Mouse (Mus musculus) spleen, adult 12 weeks (tissue): Measurements from ENCODE around the gene Carmil1.
"Not testable (repeated sequence)": the region's sequence is repeated elsewhere in the genome, so short reads cannot be mapped to it uniquely, and the experiment has no call there.

Experiments used
- DNase-seq: peaks from one replicate; pipeline ENCODE4 v3.0.0; 2022; ENCODE audit warnings: low spot score

Carmil1 gene

DNA sequence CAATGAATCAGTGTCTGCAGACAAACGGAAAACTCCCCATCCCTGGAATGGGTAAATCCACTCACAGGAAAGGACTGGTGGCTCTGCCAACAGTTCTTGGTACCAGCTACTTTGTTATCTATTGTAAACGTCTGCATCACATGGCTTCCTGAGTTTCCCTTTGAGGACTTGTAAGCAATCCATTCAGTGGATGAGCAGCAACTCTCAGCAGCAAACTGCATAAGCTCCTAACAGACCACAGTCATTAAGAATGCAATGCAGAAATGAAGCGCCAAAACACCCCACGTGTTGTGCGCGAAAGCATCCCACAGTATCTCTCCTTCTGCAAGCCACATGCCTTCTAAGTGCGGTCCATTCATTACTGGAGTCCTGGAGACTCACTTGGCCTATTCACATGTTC is 128.0 kb downstream of the Carmil1 start:
- no peak for DNase-seq

DNA sequence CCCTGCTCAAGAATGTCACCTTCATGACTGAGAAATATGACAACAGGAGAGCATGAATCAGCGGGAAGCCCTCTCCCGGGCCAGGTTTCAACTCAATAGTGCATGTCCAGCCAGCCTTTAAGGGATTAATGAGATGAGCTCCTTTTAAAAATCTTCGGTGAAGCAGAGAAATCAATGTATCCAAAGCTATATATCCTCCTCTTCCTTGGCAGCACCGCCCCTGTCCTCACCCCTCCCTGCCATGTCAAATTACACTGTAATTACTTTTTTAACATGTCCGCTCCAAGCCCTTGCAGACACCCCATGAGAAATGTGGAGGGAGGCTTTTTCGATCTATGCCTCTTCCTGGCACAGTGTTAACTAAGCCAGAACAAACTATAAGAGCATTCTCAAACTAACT is 129.3 kb downstream of the Carmil1 start:
- DNase-seq = no peak

DNA sequence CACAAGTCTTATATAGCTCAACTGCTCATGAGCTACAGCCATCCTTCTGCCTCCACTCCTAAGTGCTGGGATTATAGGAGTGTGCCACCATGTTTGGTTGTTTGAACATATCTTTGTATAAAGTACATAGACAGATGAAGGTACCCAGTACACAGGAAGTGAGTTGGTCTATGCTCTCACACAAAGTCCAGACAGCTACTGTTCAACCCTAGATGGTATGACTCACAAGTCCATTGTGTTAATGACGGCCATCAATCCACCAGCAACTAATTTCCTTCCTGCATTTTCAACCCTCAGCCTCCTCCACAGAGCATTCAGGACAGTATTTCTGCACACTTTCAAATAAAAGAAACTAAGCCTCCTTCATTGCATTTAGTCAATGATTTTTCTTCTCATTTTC is 132.0 kb downstream of the Carmil1 start:
- DNase-seq = no peak

DNA sequence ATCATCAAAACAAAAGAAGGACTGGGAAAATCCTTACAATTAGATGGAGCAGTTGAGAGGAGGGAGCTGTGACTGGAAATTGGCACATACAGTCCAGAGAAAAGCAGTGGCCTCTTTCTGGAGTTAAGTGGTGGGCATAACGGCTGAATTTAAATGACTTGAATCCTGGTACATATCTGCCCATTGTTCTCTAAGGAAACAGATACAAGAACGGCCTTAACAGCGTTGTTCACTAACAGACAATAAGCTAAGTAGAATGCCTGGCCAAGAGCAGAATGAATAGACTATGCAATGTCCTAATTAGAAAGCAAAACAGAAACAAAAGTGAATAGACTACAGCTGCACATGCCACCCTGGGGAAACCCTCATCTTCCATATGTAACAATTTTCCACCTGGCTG is 133.6 kb downstream of the Carmil1 start:
- DNase-seq = no peak

DNA sequence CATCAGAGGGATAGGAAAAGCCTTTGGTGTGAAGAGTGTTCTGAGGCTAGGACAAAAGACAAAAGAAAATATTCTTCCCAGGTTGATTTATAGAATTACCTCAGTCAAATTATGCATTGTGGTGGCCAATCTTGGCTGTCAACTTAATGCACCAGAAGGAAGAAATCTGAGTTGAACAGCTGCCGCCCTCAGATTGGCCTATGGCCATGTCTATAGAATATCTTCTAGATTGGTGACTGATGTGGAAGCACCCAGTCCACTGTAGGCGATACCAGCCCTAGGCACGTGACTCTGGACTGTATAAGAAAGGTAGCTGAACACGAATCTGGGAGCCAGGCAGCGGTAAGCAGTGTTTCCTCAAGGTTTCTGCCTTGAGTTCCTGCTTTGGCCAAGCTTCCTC is 134.1 kb downstream of the Carmil1 start:
- DNase-seq = no peak

DNA sequence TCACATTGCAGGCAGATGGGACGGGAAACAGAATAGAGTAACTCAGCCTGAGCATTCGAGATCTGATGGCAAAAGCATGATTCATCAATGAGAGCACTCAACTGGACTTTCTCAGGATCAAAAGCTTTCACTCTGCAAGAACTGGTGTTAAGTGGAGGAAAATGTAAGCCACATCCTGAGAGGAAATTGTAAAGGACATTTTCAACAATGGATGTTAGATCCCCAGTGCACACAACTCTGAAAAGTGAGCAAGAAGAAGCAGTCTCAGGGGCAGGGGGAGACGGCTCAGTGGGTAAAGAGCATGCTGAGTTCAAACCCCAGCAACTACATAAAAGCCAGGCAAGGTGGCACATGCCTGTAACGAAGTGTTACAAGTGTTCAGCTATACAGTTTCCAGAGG is 135.7 kb downstream of the Carmil1 start:
- no peak for DNase-seq

DNA sequence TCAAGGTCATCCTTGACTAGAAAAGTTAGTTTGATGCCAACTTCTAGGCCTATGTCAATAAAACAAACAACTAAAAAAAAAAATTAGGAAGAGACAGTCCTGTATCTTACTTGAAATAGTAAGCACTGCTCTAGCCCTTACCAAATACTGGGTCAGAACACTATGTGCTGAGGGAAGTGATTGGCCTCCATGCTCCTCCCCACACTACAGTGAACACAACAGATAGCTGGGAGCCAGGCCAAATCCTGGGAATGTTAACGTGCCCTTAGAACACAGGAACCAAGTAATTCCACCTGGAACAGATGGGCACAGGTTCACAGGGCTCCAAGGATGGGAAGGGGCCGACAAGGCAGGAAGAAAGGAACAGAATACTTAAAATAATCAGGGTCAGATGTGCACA is 136.5 kb downstream of the Carmil1 start:
- DNase-seq = no peak

DNA sequence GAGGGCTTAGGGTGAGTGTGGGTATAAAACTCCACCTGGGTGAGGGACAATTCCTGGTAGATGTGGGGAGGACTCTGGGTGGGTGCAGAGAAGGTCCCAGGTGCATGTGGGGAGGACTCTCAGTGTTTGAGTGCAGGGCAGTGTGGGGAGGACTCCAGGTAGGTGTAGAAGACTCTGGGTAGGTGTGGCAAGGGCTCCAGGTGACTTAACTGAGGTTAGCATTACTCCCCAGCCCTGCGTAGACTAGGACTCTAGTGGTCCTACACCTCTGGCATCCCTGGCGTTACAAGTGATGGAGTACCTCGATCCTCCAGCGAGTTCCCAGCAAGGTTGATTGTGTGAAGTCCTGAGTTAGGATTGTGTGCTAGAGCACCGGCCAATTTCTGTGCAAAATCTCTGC is 143.8 kb downstream of the Carmil1 start:
- no peak for DNase-seq

DNA sequence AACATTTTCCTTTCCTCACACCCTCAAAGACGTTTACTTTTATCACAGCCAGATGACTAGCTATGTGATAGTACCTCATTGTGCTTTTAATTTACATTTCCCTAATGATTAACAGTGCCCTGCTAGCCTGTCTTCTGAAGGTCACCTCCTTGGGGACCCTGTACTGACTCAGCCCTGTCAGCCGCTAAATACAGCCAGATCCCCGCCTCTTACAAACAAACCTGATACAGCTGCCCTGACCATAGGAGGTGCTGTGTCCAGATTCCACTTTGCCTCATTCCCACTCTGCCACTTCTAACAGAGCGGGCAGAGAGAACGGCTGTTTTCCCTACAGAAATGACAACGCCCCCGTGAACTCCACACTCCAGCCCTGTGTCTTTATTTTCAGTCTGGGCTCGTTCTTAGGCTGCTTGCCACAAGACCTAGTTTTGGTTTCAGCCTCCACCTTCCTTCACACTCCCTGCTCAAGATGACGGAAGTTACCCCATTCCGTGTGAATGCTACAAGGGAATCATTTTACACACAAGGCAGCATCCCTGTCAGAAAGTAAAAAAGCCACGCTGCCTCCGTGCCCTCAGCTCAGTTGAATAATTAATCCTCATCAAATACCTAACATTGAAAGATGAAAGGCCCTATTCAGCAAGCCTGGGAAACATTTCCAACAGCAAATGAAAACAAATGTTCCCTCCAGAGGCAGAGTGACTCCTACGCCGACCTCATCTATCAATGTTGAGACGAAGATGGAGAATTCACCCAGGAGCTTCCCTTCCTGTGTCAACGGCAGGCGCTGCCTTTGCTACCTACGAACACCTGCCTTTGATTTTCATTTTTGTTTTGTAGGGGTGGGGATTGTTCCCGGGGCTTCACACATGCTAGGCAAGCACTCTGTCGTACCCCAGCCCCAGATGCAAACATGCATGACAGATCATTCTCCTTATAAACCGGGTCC is 145.0 kb downstream of the Carmil1 start:
- no peak for DNase-seq

DNA sequence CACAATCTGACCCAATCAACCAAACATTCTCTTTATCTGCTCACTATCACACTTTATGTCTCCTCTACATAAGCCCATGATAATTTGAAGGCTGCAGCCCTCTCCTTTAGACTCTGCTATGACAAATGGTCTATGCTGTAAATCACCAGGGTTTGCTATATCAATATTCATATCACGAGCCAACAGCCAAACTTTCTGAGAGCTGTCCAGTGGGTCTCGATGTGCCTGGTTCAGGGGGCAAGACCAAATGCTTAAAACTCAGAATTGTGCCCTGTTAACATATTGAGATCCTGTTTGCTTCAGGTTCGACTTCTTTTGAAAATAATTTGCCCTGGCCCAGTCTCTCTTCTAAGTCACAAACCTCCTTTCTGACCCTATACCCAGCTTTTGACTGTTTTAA is 147.7 kb downstream of the Carmil1 start:
- DNase-seq = no peak

DNA sequence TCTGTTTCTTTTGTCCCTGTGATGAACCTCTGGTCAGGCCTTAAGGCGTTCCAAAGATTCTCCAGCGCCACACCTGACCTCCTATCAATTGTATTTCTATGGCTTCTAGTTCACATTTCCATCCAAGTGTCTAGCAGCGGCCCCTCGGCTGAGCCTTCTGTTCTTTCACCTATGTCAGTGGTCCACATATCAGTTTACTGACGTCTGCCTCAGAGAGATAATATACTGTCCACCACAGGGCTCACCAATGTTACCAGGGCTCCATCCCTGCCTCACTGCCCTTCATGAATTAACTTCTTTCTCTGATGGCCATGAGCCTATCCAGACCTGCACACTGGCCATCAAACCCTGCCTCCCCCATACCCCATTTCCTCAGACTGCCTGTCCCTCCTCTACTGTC is 149.3 kb downstream of the Carmil1 start:
- no peak for DNase-seq

DNA sequence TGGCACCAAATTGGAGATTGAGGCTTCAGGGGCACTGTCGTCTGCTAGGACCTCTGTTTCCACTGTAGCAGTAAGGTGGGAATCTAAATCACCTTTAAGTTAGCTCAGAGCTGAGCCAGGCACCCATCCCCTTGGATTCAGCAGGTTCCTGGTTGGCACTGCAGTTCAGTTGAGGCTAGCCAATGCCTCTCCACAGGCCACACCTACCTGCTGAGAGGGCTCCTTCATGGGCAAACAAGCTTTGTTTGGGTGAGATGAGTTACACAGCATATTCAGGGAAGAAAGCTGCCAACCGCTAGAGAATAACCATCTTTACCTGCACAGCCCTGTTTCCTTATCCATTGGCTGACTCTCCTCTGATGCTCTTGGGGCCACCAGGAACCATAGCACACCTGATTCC is 149.9 kb downstream of the Carmil1 start:
- no peak for DNase-seq

DNA sequence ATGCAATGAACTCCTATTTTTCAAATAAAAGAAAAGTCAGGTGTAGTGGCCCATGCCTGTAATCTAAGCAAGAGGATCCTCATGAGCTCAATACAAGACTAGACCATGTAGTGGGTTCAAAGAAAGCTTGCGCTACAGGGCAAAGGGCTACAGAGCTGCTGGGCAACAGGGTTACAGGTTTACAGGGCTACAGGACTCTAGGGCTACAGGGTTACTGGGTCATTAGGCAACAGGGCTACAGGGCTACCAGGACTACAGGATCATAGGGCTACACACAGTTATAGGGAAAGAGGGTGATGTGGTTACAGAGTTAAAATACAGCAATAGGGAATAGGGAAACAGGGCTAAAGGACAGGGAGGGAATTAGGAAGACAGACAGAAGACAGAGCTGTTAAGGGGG is 151.9 kb downstream of the Carmil1 start:
- DNase-seq = no peak

DNA sequence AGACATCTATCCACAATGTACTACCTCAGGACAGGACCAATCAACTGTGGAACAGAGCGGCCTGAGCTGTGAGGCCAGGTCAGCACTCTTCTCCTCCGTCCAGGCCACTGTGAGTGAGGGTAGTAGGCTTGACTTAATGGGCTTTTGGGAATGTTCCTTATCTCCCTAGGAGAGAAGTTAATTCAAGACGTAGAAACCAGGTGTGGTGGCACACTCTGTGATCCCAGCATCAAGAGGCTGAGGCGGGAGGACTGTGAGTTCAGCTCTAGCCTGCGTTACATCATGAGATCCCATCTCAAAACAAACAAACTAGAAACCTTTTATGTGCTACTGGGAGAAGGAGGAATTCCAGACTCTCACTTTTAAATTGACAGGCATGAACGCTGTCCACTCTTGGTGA is 154.7 kb downstream of the Carmil1 start:
- no peak for DNase-seq

DNA sequence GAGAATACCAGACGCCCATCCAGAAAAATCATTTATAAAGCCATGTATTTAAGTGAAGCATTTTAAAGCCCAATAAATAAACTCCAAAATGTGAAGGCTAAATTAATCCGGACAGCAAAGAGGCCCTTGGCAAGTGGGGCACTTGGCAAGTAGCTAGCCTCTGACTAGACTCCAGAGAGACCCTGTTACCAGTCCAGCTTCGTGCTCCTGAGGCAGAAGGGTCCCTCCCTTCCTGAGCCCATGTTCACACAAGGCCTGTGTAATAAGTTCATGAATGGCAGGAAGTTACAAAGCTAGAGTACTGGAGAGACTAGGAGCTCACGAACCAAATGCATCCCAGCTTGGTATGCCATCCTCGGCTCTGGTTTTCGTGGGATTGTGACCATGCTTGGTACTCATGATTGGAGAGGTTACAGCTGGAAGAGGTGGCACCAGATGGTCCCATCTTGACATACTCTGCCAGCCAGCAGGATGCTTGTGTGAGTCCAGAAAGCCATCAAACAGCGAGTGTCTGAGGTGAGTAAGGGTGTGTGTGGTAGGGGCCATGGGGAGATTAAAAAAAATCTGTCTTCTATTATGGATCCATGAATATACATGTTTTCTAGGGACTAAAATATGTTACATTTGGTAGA is 163.3 kb downstream of the Carmil1 start:
- no peak for DNase-seq

DNA sequence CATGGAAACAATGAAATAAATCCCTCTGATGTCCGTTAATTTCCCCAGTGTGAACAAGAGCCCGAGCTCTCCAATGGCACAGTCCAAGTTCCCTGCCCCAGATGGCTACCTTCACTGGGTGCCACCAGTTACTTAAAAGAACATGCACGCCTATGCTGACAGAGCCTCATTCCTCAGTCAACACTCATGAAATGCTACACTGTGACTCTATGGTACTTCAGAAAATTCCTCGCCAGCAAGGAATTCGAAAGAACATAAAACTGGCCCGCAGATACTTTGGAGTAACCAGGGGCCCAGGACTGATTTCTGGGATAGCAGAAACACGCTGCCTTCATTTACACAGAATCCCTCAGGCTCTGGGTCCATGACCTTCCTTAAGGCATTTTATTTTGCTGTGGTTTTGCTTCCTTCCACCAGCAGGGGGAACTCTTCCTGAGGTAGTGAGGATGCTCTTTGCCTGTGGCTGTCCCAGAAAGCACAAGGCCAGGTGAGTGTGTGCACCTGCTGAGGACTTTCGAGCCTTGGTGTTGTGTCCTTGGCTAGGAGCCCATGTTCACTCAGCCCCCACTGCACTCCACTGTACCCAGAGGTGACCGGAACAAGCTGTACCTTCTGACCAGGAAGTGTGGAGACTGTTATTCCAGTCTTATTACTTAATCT is 167.8 kb downstream of the Carmil1 start:
- DNase-seq = peak; percentile 27

DNA sequence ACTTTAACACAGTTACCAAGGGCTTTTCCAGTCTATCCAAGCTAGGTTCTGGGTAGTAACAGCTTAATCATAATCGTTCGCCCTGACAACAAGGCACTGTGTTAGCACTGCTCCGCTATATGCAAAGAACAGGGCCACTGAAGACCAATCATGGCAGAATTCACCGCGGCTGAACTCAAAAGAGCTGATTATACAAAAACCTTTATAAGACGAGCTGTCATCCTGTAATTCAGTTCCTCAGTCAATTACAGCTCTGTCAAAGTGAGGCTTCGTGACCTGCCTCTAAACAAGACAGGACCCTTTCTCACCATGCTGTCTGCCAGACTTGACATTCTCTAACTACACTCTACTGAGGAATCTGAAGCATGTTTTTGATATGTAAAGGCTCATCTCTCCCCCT is 170.3 kb downstream of the Carmil1 start:
- DNase-seq = no peak

DNA sequence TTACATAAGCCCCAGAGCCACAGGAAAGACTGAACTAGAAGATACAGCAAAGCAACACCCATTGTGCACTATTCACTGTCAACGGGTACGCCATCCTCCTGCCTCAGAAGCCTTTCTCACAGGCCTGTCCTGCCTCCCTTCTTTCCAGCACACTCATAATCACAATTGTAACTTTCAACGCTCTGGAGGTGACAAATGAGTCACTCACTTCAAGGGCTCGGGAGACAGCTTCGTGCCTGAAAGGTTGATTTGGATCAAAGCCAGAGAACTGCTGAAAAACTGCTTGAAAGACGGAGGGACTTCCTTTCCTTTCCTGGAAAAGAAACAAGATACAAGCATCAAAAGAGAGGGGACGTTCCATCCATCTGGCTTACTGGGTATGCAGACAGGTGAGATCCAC is 172.3 kb downstream of the Carmil1 start:
- DNase-seq = no peak

DNA sequence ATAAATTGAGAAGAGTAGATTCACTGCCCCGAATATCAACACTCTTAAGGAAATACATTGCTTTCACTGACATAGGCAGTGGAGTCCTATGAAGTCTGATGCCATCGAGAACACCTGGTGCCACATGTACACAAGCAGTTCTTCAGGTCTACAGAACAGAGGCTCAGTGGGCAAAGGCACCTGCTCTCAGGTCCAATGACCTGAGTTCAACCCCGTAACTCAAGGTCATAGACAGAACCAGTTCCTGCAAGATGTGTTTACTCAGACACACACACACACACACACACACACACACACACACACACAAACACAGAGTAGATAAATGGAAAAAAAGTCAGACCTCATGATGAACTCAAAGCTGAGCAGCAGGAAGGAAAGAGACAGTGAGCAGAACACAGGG is 173.5 kb downstream of the Carmil1 start:
- DNase-seq = no peak

DNA sequence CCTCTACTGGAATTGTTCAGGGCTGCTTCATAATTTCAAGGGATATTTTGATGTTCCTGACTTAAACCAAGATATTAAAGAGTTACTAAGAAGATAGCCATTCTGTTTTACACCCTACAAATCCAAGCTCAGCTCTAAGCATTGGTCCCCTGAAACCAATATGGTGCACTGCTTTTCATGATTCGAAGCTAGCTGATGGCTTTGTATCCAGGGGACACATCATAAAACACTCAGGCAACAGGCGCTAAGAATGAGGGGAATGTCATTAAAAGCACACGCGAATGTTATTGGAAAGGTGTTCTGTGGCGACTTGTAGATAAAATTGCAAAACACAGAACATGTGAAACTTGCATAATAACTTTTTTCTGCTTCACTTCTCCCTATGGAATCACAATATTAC is 174.8 kb downstream of the Carmil1 start:
- no peak for DNase-seq

DNA sequence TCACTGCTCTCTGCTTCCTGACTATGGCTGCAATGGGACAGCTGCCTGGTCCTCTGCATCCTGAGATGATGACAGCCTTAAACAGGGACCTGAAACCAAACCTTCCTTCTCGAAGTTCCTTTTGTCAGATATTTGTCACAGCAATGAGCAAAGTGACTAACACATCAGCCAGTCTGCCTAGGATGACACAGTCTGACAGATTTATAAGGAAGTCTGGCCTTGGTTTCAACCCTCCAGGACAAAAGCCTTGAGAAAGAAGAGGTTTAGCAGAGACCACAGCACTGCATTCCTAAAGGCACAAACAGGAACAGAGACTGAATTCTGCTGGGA is 175.3 kb downstream of the Carmil1 start:
- no peak for DNase-seq

DNA sequence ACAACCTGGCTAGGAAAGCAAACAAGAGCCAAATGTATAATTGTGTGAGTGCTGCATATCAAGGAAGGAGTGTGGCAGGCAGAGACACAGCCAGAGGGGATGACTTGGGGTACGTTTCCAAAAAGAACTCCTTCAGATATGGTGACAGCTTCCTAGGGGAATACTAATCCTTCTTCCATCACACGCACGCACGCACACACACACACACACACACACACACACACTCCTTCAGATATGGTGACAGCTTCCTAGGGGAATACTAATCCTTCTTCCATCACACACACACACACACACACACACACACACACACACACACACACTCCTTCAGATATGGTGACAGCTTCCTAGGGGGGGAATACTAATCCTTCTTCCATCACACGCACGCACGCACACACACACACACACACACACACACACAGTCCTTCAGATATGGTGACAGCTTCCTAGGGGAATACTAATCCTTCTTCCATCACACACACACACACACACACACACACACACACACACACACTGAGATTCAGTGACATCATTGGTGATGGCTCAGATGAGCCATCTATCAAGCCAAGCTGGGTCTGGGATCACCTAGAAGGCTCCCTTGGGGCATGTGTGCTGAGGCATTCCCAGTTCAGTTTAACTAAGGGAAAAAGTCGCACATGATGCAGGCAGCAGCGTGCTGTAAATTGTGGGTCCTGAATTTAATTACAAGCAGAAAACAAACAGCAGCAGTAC is 175.8 kb downstream of the Carmil1 start:
- DNase-seq = not testable (repeated sequence)

DNA sequence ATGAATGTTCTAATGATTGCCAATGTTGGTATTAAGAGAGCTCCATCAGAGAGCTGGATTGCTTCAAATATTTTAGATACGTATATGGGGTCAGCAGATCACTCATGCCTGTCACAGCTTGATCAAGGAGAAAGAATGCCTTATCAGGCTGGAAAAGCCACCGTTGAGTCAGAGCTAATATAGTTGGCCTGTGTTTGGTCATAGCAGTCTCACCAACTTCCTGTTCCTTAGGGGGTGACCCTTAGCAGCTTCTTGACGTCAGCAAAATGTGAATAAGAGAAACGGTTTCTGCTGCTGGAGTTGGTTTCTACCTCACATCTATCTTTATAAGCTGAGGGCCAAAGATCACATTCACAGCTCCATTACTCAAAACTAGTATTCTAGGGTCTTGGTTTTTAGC is 176.6 kb downstream of the Carmil1 start:
- DNase-seq = no peak
